Mouse (Mus musculus): ENCODE results near the gene Ccdc170.

- TF ChIP-seq CTCF (IDR thresholded peaks at IDR 0.05; ENCODE audit: borderline replicate concordance, insufficient read depth, low read length) (no peak), POLR2A (IDR thresholded peaks at IDR 0.05; ENCODE audit: low read depth, low read length) (no peak)
Observed at GRCm38 (mm10) chr10:4559132-4559531, 76.8 kb downstream of the Ccdc170 start.
